Mouse (Mus musculus): ENCODE results near the gene Olfr1161. TPM values are rescaled to one million over a fixed set of nuclear protein-coding genes. Genes with fewer than 3 reads are reported as not detected.

Gene Olfr1161
- not detected in 2 replicates for polyA plus RNA-seq (2012; rRNA removed)

DNA sequence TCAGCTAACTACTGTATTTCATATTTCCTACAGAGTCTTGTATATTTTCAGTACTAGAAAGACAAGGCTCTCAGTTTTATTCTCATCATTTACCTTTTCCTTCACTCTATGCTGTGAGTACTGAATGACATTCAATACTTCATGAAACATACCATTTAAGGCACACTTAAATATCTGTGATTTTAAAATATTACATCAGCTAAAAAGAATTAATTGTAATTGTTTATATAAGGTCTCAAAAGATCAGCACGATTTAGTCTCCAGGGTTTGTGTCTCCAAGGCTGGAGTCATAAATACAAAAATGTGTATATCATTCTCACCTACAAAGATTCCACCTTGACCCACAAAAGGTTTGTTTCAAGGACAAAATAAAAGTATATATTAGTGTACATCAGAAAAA lies at the start of gene Olfr1161:
Gene Olfr1161 (plus strand): TSS at position 301 of the 400 bp plus-strand sequence.

DNA sequence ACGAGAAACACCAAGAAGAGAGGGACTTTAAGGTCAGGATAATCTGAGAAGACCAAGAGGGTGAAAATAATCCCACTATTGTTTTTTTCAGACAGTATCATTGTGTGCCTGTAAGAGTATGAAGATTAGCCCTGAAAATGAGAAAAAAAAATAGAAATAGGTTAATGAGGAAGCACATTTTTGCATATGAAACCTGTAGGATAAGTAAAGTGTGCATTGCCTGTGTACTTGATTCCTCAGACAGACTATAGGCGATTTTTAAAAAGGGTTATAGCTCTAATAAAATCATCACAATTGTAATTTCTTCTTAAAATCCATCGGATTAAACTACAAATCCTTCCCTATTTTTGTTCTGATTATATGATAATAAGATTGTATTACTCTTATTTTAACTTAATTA lies 48.0 kb upstream of the Olfr1161 start, which contains the start of gene Olfr74:
Gene Olfr74 (minus strand): TSS at position 101 of the 400 bp plus-strand sequence.

DNA sequence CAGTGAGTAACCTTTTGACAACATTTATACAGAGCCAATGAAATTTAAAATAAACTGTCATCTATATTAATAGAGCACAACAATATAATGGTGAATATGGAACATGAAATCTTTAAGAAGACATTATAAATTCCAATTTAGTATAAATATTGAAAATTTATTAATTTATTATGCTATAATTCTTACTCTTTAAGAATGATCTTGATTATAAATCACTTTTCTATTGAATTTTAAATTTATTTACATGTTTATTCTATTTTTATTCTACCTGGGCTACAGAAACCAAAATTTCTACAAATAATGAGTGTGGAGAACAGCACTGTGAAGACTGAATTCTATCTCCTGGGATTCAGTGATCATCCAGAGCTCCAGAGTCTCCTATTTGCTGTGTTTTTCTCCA lies 32.8 kb upstream of the Olfr1161 start, which contains the start of gene Olfr1158:
Gene Olfr1158 (plus strand): TSS at position 301 of the 400 bp plus-strand sequence.

DNA sequence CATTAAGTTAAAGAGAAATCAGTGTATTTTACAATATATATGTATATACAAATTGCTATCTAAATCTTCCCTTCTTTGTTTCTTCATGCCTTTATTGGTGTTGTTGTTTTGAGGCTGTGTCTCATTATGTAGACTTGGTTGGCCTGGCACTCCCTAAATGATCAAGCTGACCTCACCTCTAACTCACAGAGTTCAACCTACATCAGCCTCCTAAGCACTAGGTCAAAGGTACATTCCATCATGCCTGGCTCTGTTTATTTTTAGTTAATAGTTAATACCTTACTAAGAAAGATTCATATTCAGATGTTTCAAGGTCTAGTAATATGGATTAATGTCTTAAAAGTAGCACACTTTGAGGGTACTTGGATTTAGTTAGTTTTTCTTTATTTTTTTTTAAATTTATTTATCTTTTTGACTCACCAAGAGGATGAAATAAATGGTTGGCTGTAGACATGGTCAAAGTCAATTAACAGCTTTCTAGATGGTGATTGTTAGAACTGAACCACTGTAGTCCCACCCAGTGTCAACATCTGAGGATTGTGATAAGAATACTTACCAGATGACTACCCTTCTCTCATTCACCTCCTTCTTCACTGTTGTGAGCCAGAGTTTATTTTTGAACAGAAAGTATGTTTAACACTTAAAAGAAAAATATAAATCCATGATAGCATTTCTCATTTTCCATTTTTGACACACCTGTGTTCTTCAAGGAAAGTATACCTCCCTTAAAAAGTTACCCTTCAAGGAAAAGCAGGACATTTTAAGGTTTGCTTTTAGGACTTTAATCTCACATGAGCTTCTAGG lies 14.9 kb upstream of the Olfr1161 start, which contains the start of gene Olfr1160:
Gene Olfr1160 (minus strand): TSS at position 754 of the 804 bp plus-strand sequence.

DNA sequence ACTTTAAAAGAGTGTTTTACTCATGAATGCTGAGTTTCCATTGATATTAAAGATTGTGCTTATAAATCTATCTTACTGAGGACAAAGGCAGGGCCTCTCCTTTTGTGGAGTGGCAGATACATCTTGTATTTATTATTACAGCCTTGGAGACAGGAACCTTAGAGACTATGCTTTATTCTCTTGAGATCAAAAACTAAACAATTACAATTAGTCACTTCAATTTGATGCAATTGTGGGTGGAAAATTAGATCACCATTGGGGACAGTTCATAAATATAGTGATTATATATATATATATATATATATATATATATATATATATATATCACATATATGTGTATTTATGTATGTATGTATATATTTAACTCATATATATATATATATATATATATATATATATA lies 15.0 kb downstream of the Olfr1161 start, which contains the start of gene Olfr73:
Gene Olfr73 (minus strand): TSS at position 101 of the 400 bp plus-strand sequence.

DNA sequence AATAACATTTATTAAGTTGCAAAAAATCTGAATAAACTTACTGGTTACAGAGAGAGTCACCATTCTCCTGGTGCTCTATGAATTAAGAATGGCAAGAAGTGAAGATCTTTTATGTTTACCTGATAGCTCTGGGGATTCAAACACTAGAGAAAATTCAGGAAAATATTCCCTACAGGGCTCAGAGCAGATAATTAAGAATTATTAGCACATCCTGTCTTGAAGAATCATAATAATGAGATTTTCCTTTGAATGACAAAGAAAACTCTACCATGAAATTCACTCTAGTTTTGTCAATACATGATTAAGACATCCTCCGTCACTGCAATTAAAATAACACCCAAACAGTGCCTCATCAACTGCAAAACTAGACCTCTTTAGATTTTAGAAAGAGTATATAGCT lies 28.5 kb downstream of the Olfr1161 start, which contains the start of gene Olfr1162:
Gene Olfr1162 (minus strand): TSS at position 101 of the 400 bp plus-strand sequence.

DNA sequence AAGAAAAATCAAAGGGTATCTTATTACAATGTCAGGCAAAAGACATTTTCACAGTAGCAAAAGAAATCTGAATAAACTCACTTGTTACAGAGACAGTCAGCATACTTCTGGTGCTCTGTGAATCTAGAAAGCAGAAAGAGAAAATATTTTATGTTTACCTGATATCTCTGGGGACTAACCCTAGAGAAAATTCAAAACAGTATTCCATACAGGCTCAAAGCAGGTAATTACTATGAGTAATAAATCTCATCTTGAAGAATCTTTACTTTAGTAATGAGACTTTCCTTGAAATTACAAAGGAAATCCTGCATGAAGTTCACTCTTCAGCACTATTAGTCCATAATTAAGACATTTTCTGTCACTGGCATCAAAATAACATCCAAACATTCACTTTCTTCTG lies 49.2 kb downstream of the Olfr1161 start, which contains the start of gene Olfr1163:
Gene Olfr1163 (minus strand): TSS at position 101 of the 400 bp plus-strand sequence.

Other genes with a start within 250 kb of the Olfr1161 start
- gene Olfr152, start 243.3 kb upstream of the Olfr1161 start, polyA plus RNA-seq (2012; rRNA removed): not detected in 2 replicates
- gene Olfr1143, start 222.2 kb upstream of the Olfr1161 start, polyA plus RNA-seq (2012; rRNA removed): not detected in 2 replicates
- not detected in 2 replicates for gene Olfr1145, start 213.0 kb upstream of the Olfr1161 start, polyA plus RNA-seq (2012; rRNA removed)
- gene Olfr1148, start 192.2 kb upstream of the Olfr1161 start, polyA plus RNA-seq (2012; rRNA removed): not detected in 2 replicates
- gene Olfr1150-ps1, start 178.8 kb upstream of the Olfr1161 start, polyA plus RNA-seq (2012; rRNA removed): not detected in 2 replicates
- gene Olfr1151, start 166.9 kb upstream of the Olfr1161 start, polyA plus RNA-seq (2012; rRNA removed): not detected in 2 replicates
- 0.01 TPM in 2 replicates for gene Olfr1152, start 156.3 kb upstream of the Olfr1161 start, polyA plus RNA-seq (2012; rRNA removed)
- gene Olfr1153, start 127.8 kb upstream of the Olfr1161 start, polyA plus RNA-seq (2012; rRNA removed): not detected in 2 replicates
- not detected in 2 replicates for gene Olfr1154, start 117.6 kb upstream of the Olfr1161 start, polyA plus RNA-seq (2012; rRNA removed)
- not detected in 2 replicates for gene Olfr1155, start 77.6 kb upstream of the Olfr1161 start, polyA plus RNA-seq (2012; rRNA removed)
- not detected in 2 replicates for gene Olfr1156, start 69.7 kb upstream of the Olfr1161 start, polyA plus RNA-seq (2012; rRNA removed)
- not detected in 2 replicates for gene Olfr1157, start 54.5 kb upstream of the Olfr1161 start, polyA plus RNA-seq (2012; rRNA removed)
- not detected in 2 replicates for gene Olfr74, start 48.1 kb upstream of the Olfr1161 start, polyA plus RNA-seq (2012; rRNA removed)
- not detected in 2 replicates for gene Olfr1158, start 32.7 kb upstream of the Olfr1161 start, polyA plus RNA-seq (2012; rRNA removed)
- gene Olfr1160, start 14.5 kb upstream of the Olfr1161 start, polyA plus RNA-seq (2012; rRNA removed): not detected in 2 replicates
- not detected in 2 replicates for gene Olfr73, start 14.9 kb downstream of the Olfr1161 start, polyA plus RNA-seq (2012; rRNA removed)
- gene Olfr1162, start 28.4 kb downstream of the Olfr1161 start, polyA plus RNA-seq (2012; rRNA removed): not detected in 2 replicates
- gene Olfr1163, start 49.1 kb downstream of the Olfr1161 start, polyA plus RNA-seq (2012; rRNA removed): not detected in 2 replicates
- gene Olfr1164, start 71.2 kb downstream of the Olfr1161 start, polyA plus RNA-seq (2012; rRNA removed): not detected in 2 replicates
- gene Olfr1166, start 105.5 kb downstream of the Olfr1161 start, polyA plus RNA-seq (2012; rRNA removed): not detected in 2 replicates
- gene Olfr1167, start 132.4 kb downstream of the Olfr1161 start, polyA plus RNA-seq (2012; rRNA removed): not detected in 2 replicates
- gene Olfr1168, start 159.1 kb downstream of the Olfr1161 start, polyA plus RNA-seq (2012; rRNA removed): not detected in 2 replicates
- gene Olfr1170, start 205.6 kb downstream of the Olfr1161 start, polyA plus RNA-seq (2012; rRNA removed): not detected in 2 replicates

Measured in central nervous system, embryonic 14 days (tissue).